Mouse (Mus musculus) gastrocnemius, adult 8-10 months (tissue): ENCODE data around the gene Pole2. TPM values are rescaled to one million over a fixed set of nuclear protein-coding genes. Genes with fewer than 3 reads are reported as not detected.
A peak's percentile ranks its signal among the peaks of the same experiment; 100 is the strongest.

Experiments
- DNase-seq, 2 experiments: peaks; one replicate each; pipeline ENCODE4 v3.0.0; 2022; ENCODE audit warnings: low spot score in 2 of 2
- total RNA-seq, 4 experiments: library from RNA; stranded (reverse); gene quantifications; 2 replicates each; pipeline ENCODE4 v1.2.4; 2022

The Pole2 gene
- total RNA-seq, 4 experiments from 2014 or later: 0.15 to 0.27 (median 0.24) TPM; not detected in 1

GRCm38 (mm10) chr12:69210056-69210979, 17.7 kb downstream of the Pole2 start:
- no peak for DNase-seq

- no peak for DNase-seq
Measured at GRCm38 (mm10) chr12:69208520-69208919, 19.5 kb downstream of the Pole2 start.

GRCm38 (mm10) chr12:69207926-69208325, 20.1 kb downstream of the Pole2 start:
- no peak for DNase-seq

DNA sequence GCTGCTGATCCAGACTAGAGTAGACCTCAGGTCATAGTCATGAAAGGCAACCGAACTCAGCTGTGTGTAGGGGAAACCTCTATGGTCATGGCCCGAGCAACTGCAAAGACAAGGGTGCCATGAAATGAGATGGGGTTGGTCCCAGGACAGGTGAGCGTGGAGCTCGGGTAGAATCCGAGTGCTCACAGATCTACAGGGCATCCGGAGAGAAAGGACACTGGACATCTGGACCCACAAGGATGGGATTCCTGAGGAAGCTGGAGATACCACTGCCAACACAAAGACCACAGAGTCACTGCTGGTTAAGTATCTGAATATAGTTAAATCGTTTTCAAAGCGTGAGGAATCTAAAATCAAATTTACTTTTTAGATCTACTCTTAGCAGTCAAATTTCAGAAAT, 20.6 kb downstream of the Pole2 start:
- DNase-seq: no peak

DNA sequence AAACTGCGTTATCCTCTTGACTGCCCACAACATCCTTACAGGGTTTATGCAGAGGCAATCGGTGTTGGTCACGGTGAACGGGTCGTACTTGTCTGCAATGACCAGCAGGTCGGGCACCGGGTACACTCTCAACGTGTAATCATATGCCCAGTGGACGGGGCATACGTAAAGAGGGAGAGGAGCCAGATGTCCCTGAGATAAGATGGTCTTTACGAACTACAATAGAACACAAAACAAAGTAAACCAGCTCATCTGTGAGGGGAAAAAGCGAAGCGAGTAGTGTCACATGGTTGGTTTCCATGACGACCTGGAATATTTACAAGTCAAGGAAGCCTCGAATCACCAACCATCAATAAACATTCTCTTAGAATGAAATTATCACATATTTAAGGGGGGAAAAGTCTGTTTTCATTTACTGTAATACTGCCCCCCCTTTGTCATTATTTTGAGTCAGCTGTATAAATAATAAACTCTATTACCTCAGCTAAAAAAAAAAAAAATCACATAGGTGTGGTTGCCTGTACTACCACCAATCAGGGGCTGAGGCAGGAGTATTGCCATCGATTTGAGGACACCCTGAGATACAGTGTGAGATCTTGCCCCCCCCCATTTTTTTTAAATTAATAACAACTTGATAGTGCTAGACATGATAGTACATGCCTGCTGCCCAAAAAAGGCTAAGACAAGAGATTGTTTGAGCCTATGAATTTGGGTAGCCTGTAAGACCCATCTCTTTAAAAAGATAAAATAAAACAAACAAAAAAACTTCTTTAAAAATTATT, 23.8 kb downstream of the Pole2 start, which contains the start of gene Gm49384:
Gene Gm49384, minus strand, starts transcription at position 216 of the 782 bp plus-strand sequence.
- DNase-seq: no peak

GRCm38 (mm10) chr12:69198985-69199384, 29.0 kb downstream of the Pole2 start:
- no peak for DNase-seq

- peak in 1 of 2 experiments; percentile 13 for DNase-seq
Measured at GRCm38 (mm10) chr12:69198164-69198535, 29.8 kb downstream of the Pole2 start, which contains the start of gene Dnaaf2. Gene Dnaaf2 (minus strand): TSS chr12:69198429.

DNA sequence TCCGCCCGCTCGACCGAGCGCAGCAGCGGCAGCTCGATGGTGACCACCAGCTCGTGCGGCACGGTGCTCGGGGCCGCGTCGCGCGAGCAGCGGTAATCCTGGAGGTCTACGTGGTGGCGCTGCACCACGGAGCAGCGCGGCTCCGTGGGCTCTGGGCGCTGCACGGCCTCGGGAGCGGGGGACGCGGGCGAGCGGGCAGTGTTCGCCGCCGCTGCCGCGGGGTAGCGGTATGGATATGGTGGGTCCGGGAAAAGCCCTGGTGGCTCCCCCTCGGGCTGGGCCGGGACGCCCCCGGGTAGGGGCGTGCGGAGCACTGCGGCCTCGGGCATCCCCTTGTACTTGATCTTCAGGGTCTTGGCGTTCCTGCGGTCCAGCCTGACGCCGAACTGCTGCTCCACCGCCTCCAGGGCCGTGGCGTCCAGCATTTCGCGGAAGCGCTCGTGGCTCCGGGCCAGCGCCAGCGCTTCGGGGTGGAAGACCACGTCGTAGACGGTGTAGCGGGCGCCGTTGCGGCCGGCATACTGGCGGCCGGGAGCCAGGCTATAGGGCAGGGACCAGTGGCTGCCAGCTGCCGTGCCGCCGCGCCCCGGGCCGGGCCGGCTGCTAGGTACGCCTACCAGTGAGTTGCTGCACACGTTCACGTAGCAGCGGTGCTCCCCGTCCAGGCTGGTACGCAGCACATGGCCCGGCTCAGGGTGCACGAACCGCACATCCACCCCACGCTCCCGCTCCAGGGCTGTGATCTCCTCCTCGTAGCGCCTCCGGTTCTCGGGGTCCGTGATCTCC, 30.4 kb downstream of the Pole2 start:
- DNase-seq: peak in 1 of 2 experiments; percentile 27

GRCm38 (mm10) chr12:69196444-69197377, 31.3 kb downstream of the Pole2 start, which contains the start of gene Gm49383:
Gene Gm49383 (minus strand): TSS chr12:69197104.
- DNase-seq: peak; percentile 36 to 48

GRCm38 (mm10) chr12:69192637-69193036, 35.4 kb downstream of the Pole2 start:
- no peak for DNase-seq

- DNase-seq: no peak
Measured at GRCm38 (mm10) chr12:69191396-69191795, 36.6 kb downstream of the Pole2 start.

- no peak for DNase-seq
Measured at GRCm38 (mm10) chr12:69190522-69190921, 37.5 kb downstream of the Pole2 start.

DNA sequence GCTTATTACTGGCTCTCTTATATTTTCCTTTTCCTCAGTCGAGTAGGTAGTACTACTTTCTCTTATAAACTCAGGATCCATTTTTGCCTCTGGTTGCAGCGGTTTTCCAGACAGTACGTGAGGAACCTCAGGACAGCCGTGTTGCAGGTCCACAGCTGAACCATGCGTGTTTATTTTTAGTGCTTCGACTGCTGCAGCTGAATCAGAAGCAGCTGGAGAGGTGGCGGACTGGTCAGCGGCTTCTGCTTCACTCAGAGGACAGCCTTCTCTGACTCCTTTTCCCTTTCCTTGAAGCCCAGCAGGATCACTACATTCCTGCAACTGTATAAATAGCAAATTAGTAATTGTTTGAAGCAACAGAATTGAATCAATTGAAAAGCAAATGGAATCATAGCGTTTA, 37.9 kb downstream of the Pole2 start:
- DNase-seq: no peak

DNA sequence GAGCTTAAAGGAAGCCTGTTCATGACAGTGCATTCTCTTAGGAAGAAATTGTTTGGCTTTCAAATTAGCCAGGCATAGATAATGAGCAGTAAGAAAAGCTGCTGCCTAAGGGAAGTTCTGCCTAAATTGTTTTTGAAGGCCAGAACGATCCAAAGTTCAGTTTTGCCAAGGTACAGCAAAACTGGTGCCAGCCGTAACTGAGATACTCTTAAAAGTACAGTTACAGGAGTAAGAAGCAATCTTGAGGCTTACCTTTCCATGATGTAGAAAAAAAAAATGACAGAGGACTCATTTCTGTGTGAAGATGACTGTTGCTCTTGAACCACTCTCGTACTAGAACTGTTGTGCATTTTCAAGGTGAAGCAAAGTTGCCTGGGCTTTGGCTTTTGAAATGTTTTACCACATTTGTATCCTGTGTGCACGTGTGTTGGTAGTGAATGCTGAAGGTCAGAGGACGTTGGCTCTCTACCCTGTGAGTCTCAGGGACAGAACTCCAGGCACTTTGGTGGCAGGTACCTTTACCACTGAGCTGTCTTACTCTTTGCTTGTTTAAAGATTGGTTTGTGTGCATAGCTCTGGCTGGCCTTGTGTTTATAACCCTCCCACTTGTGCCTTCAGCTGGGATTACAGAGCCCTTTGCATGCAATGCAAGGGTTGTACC, 41.1 kb downstream of the Pole2 start:
- DNase-seq: no peak

GRCm38 (mm10) chr12:69185371-69185770, 42.6 kb downstream of the Pole2 start:
- DNase-seq: no peak

GRCm38 (mm10) chr12:69184342-69185295, 43.4 kb downstream of the Pole2 start:
- peak in 1 of 2 experiments; percentile 29 for DNase-seq

- DNase-seq: peak; percentile 96 to 97
Measured at GRCm38 (mm10) chr12:69183583-69184308, 44.2 kb downstream of the Pole2 start, which contains the start of the genes Rpl36al and Mgat2. Gene Rpl36al (minus strand): TSS chr12:69184083. Gene Mgat2 (plus strand): TSS chr12:69184157.
